ENCODE assay signal across 8 mouse cellular contexts in genomic region chr5:72203734-72204073, GRCm38 (mm10). TPM values are rescaled to one million over a fixed set of nuclear protein-coding genes. Genes with fewer than 3 reads are reported as not detected.
DNase-seq lines count a peak whose midpoint lies in the region; ATAC-seq and TF ChIP-seq lines count a peak whose summit lies in the region.

No protein-coding gene starts in this region.

- H3K4me1 ChIP-seq in embryonic facial prominence, embryonic 15.5 days = peaks cover 9% of the 10 kb centered on the region
- peaks cover 3% of the 10 kb centered on the region; the same call in 1 of the 2 replicates for H3K4me1 ChIP-seq in intestine, embryonic 16.5 days (ENCODE audit: control insufficient read depth, insufficient read depth, low read length)
- H3K4me1 ChIP-seq in neural tube, embryonic 13.5 days (replicated peaks) = peaks cover 8% of the 10 kb centered on the region; the same call in 1 of the 2 replicates

- TF ChIP-seq CTCF in left cerebral cortex, adult 2 months (IDR thresholded peaks at IDR 0.05) = no peak

- no peak for DNase-seq in left cerebral cortex, adult 2 months (ENCODE audit: extremely low spot score in 1 of 2, low spot score in 2 of 2)
- no peak for DNase-seq in left cerebral cortex, postnatal 14 days (ENCODE audit: low spot score in 2 of 2)
- no peak for DNase-seq in left cerebral cortex, adult 8-10 months (ENCODE audit: low spot score in 2 of 2)
- no peak for DNase-seq in left cerebral cortex, adult 18-20 months (ENCODE audit: low spot score in 2 of 2)
- no peak for DNase-seq in thymus, postnatal 36 days

- H3K4me3 ChIP-seq in left cerebral cortex, adult 2 months = peak overlapping the region; percentile 55
- H3K4me3 ChIP-seq in embryonic facial prominence, embryonic 15.5 days (replicated peaks) = peak overlapping the region; percentile 53
- peak overlapping the region; percentile 62 for H3K4me3 ChIP-seq in intestine, embryonic 16.5 days (ENCODE audit: low read length)
- peak overlapping the region; percentile 61 for H3K4me3 ChIP-seq in neural tube, embryonic 13.5 days

- peak overlapping the region; percentile 45 for H3K27ac ChIP-seq in left cerebral cortex, adult 2 months
- H3K27ac ChIP-seq in embryonic facial prominence, embryonic 15.5 days (replicated peaks) = peak overlapping the region; percentile 63
- H3K27ac ChIP-seq in intestine, embryonic 16.5 days (ENCODE audit: low read length) = no peak overlapping the region
- H3K27ac ChIP-seq in neural tube, embryonic 13.5 days (replicated peaks) = no peak overlapping the region

- no peaks in the 10 kb centered on the region for H3K27me3 ChIP-seq in embryonic facial prominence, embryonic 15.5 days
- H3K27me3 ChIP-seq in intestine, embryonic 16.5 days (replicated peaks; ENCODE audit: control insufficient read depth, insufficient read depth, low read length) = no peaks in the 10 kb centered on the region
- 0 out of 2 replicates have a peak, but pooled peaks cover 3% of the 10 kb centered on the region for H3K27me3 ChIP-seq in neural tube, embryonic 13.5 days

- WGBS in embryonic facial prominence, embryonic 15.5 days = 3% methylated on average over 10 of the region's 10 CpGs
- WGBS in intestine, embryonic 16.5 days = 8% methylated on average over 10 of the region's 10 CpGs
- WGBS in neural tube, embryonic 13.5 days = 14% methylated on average over 10 of the region's 10 CpGs

- H3K36me3 ChIP-seq in embryonic facial prominence, embryonic 15.5 days = no peaks in the 10 kb centered on the region
- no peaks in the 10 kb centered on the region for H3K36me3 ChIP-seq in intestine, embryonic 16.5 days (ENCODE audit: control insufficient read depth, insufficient read depth, low read length)
- no peaks in the 10 kb centered on the region for H3K36me3 ChIP-seq in neural tube, embryonic 13.5 days

- intact Hi-C loops in left cerebral cortex, adult 2 months (cut with DNase I) = no loop called here
- intact Hi-C loops in left cerebral cortex, postnatal 14 days (cut with DNase I) = no loop called here

- no peak for ATAC-seq in embryonic facial prominence, embryonic 15.5 days (ENCODE audit: insufficient number of reproducible peaks, low FRiP score, low TSS enrichment, low read depth)
- peak; percentile 37 for ATAC-seq in intestine, embryonic 16.5 days
- peak; percentile 41; the same call in 1 of the 2 replicates for ATAC-seq in neural tube, embryonic 13.5 days (ENCODE audit: low read depth)

- no peaks in the 10 kb centered on the region for H3K9me3 ChIP-seq in embryonic facial prominence, embryonic 15.5 days (replicated peaks)
- H3K9me3 ChIP-seq in intestine, embryonic 16.5 days (ENCODE audit: control insufficient read depth, low read length) = no peaks in the 10 kb centered on the region
- H3K9me3 ChIP-seq in neural tube, embryonic 13.5 days = no peaks in the 10 kb centered on the region

- H3K9ac ChIP-seq in embryonic facial prominence, embryonic 15.5 days = peak overlapping the region; percentile 26
- peak overlapping the region; percentile 68 for H3K9ac ChIP-seq in intestine, embryonic 16.5 days (ENCODE audit: low read depth, low read length)
- peak overlapping the region; percentile 72 for H3K9ac ChIP-seq in neural tube, embryonic 13.5 days

- peak overlapping the region; percentile 69 for H3K4me2 ChIP-seq in embryonic facial prominence, embryonic 15.5 days (replicated peaks)
- peak overlapping the region; percentile 47 for H3K4me2 ChIP-seq in intestine, embryonic 16.5 days (ENCODE audit: low read depth, low read length)
- H3K4me2 ChIP-seq in neural tube, embryonic 13.5 days = peak overlapping the region; percentile 82

RNA-seq across cellular contexts. Expression of gene Commd8, which starts 35.7 kb away (rescaled TPM):
- 10 to 100 TPM; 85.5 to 86.0 TPM for total RNA-seq in left cerebral cortex, adult 2 months (2021)
- 10 to 100 TPM; 84.4 to 93.5 TPM for total RNA-seq in left cerebral cortex, postnatal 14 days (2021)
- 124 and 131 TPM in 2 replicates for polyA plus RNA-seq in embryonic facial prominence, embryonic 15.5 days (2015; fragmentation: Nextera tagmentation; extraction: Ambion mirVana)
- 127 and 129 TPM in 2 replicates for polyA plus RNA-seq in intestine, embryonic 16.5 days (2015; fragmentation: Nextera tagmentation; extraction: Ambion mirVana)
- polyA plus RNA-seq in neural tube, embryonic 13.5 days (2015; fragmentation: Nextera tagmentation; extraction: Ambion mirVana) = 150 and 156 TPM in 2 replicates
- 10 to 100 TPM; 86.4 to 93.9 (median 92.0) TPM for total RNA-seq in left cerebral cortex, adult 8-10 months (2022)
- total RNA-seq in left cerebral cortex, adult 18-20 months (2021) = 10 to 100 TPM; 81.5 to 93.8 TPM

Comparison
In these comparisons a context has a peak if more than half of its experiments do, and no peak if none do; other contexts are left out.
1. H3K27ac ChIP-seq: peak in left cerebral cortex, adult 2 months (single experiment) and embryonic facial prominence, embryonic 15.5 days (single experiment); none in intestine, embryonic 16.5 days (single experiment) and neural tube, embryonic 13.5 days (single experiment).
2. Peak in every context shown above with its lines, with median percentiles within 50 percentile points of each other: H3K4me3 ChIP-seq, H3K4me2 ChIP-seq and H3K9ac ChIP-seq.